Mouse (Mus musculus): ENCODE data around the gene St7. TPM values are rescaled to one million over a fixed set of nuclear protein-coding genes. Genes with fewer than 3 reads are reported as not detected.

St7 gene
- polyA plus RNA-seq, 2 experiments: 29.7 to 33.0 TPM

- DNase-seq (ENCODE audit: low spot score): no peak
Measured at GRCm38 (mm10) chr6:17898539-17898938, 205.8 kb downstream of the St7 start.

GRCm38 (mm10) chr6:17903355-17903754 lies 210.6 kb downstream of the St7 start:
- H3K4me2 ChIP-seq (replicated peaks; ENCODE audit: low read depth, low read length, severe bottlenecking): no peak overlapping the region
- 58% methylated on average over 3 of the region's 3 CpGs for WGBS
- no peak for TF ChIP-seq POLR2A (IDR thresholded peaks at IDR 0.05; ENCODE audit: borderline replicate concordance, extremely low read depth, insufficient read depth, insufficient read length)
- no peak overlapping the region for H3K4me3 ChIP-seq (replicated peaks; ENCODE audit: low read length)
- no peak for ATAC-seq (ENCODE audit: low FRiP score, low read depth)
- no peak overlapping the region for H3K27ac ChIP-seq (replicated peaks; ENCODE audit: low read depth, low read length)
- H3K27me3 ChIP-seq (ENCODE audit: control insufficient read depth, insufficient read depth, low read length): no peaks in the 10 kb centered on the region
- no peak overlapping the region for H3K9ac ChIP-seq (ENCODE audit: low read depth, low read length, severe bottlenecking)
- peaks cover 24% of the 10 kb centered on the region for H3K4me1 ChIP-seq (ENCODE audit: control insufficient read depth, insufficient read depth, low read length)
- DNase-seq (ENCODE audit: low spot score): no peak
- H3K9me3 ChIP-seq (ENCODE audit: control insufficient read depth, low read length): no peaks in the 10 kb centered on the region
- no peaks in the 10 kb centered on the region for H3K36me3 ChIP-seq (ENCODE audit: control insufficient read depth, insufficient read depth, low read length)

More at GRCm38 (mm10) chr6:17898539-17898938, 205.8 kb downstream of the St7 start:
- H3K4me2 ChIP-seq (replicated peaks; ENCODE audit: low read depth, low read length, severe bottlenecking): no peak overlapping the region
- no peak overlapping the region for H3K9ac ChIP-seq (ENCODE audit: low read depth, low read length, severe bottlenecking)
- no peak for TF ChIP-seq POLR2A (IDR thresholded peaks at IDR 0.05; ENCODE audit: borderline replicate concordance, extremely low read depth, insufficient read depth, insufficient read length)
- H3K27me3 ChIP-seq (ENCODE audit: control insufficient read depth, insufficient read depth, low read length): no peaks in the 10 kb centered on the region
- no peak for ATAC-seq (ENCODE audit: low FRiP score, low read depth)
- peaks cover 5% of the 10 kb centered on the region for H3K4me1 ChIP-seq (ENCODE audit: control insufficient read depth, insufficient read depth, low read length)
- no peak overlapping the region for H3K4me3 ChIP-seq (replicated peaks; ENCODE audit: low read length)
- 81% methylated on average over 1 of the region's 1 CpGs for WGBS
- H3K36me3 ChIP-seq (ENCODE audit: control insufficient read depth, insufficient read depth, low read length): no peaks in the 10 kb centered on the region
- no peaks in the 10 kb centered on the region for H3K9me3 ChIP-seq (ENCODE audit: control insufficient read depth, low read length)
- no peak overlapping the region for H3K27ac ChIP-seq (replicated peaks; ENCODE audit: low read depth, low read length)

GRCm38 (mm10) chr6:17905776-17906175 lies 213.0 kb downstream of the St7 start:
- Histone ChIP-seq H3K9ac (ENCODE audit: low read depth, low read length, severe bottlenecking) (no peak overlapping the region; the same call in 1 of the 2 replicates), H3K27me3 (ENCODE audit: control insufficient read depth, insufficient read depth, low read length) (no peaks in the 10 kb centered on the region), H3K27ac (replicated peaks; ENCODE audit: low read depth, low read length) (0 out of 2 replicates have a peak overlapping the region, but pooled peaks have one; percentile 19), H3K9me3 (ENCODE audit: control insufficient read depth, low read length) (no peaks in the 10 kb centered on the region), H3K36me3 (ENCODE audit: control insufficient read depth, insufficient read depth, low read length) (no peaks in the 10 kb centered on the region), H3K4me3 (replicated peaks; ENCODE audit: low read length) (no peak overlapping the region), H3K4me1 (ENCODE audit: control insufficient read depth, insufficient read depth, low read length) (peaks cover 24% of the 10 kb centered on the region), H3K4me2 (replicated peaks; ENCODE audit: low read depth, low read length, severe bottlenecking) (0 out of 2 replicates have a peak overlapping the region, but pooled peaks have one; percentile 10)
- ATAC-seq (ENCODE audit: low FRiP score, low read depth) (no peak), DNase-seq (ENCODE audit: low spot score) (no peak)
- WGBS: 58% methylated on average over 3 of the region's 3 CpGs
- no peak for TF ChIP-seq POLR2A (IDR thresholded peaks at IDR 0.05; ENCODE audit: borderline replicate concordance, extremely low read depth, insufficient read depth, insufficient read length)

GRCm38 (mm10) chr6:17906289-17906688 lies 213.6 kb downstream of the St7 start:
- no peak for TF ChIP-seq POLR2A (IDR thresholded peaks at IDR 0.05; ENCODE audit: borderline replicate concordance, extremely low read depth, insufficient read depth, insufficient read length)
- WGBS: 18% methylated on average over 6 of the region's 6 CpGs
- peaks cover 24% of the 10 kb centered on the region for H3K4me1 ChIP-seq (ENCODE audit: control insufficient read depth, insufficient read depth, low read length)
- 0 out of 2 replicates have a peak, but pooled peaks have one; percentile 19 for ATAC-seq (ENCODE audit: low FRiP score, low read depth)
- H3K4me2 ChIP-seq (replicated peaks; ENCODE audit: low read depth, low read length, severe bottlenecking): 0 out of 2 replicates have a peak overlapping the region, but pooled peaks have one; percentile 10
- H3K9me3 ChIP-seq (ENCODE audit: control insufficient read depth, low read length): no peaks in the 10 kb centered on the region
- H3K4me3 ChIP-seq (replicated peaks; ENCODE audit: low read length): no peak overlapping the region
- H3K27ac ChIP-seq (replicated peaks; ENCODE audit: low read depth, low read length): 0 out of 2 replicates have a peak overlapping the region, but pooled peaks have one; percentile 19
- H3K27me3 ChIP-seq (ENCODE audit: control insufficient read depth, insufficient read depth, low read length): no peaks in the 10 kb centered on the region
- peak; percentile 34 for DNase-seq (ENCODE audit: low spot score)
- no peak overlapping the region; the same call in 1 of the 2 replicates for H3K9ac ChIP-seq (ENCODE audit: low read depth, low read length, severe bottlenecking)
- no peaks in the 10 kb centered on the region for H3K36me3 ChIP-seq (ENCODE audit: control insufficient read depth, insufficient read depth, low read length)

- Histone ChIP-seq H3K4me2 (replicated peaks; ENCODE audit: low read depth, low read length, severe bottlenecking) (no peak overlapping the region), H3K27me3 (ENCODE audit: control insufficient read depth, insufficient read depth, low read length) (no peaks in the 10 kb centered on the region), H3K9me3 (ENCODE audit: control insufficient read depth, low read length) (no peaks in the 10 kb centered on the region), H3K36me3 (ENCODE audit: control insufficient read depth, insufficient read depth, low read length) (no peaks in the 10 kb centered on the region), H3K27ac (replicated peaks; ENCODE audit: low read depth, low read length) (no peak overlapping the region), H3K4me1 (ENCODE audit: control insufficient read depth, insufficient read depth, low read length) (no peaks in the 10 kb centered on the region), H3K9ac (ENCODE audit: low read depth, low read length, severe bottlenecking) (no peak overlapping the region), H3K4me3 (replicated peaks; ENCODE audit: low read length) (no peak overlapping the region)
- 81% methylated on average over 6 of the region's 6 CpGs for WGBS
- ATAC-seq (ENCODE audit: low FRiP score, low read depth) (no peak), DNase-seq (ENCODE audit: low spot score) (no peak)
- no peak for TF ChIP-seq POLR2A (IDR thresholded peaks at IDR 0.05; ENCODE audit: borderline replicate concordance, extremely low read depth, insufficient read depth, insufficient read length)
Measured at GRCm38 (mm10) chr6:17912312-17912711, 219.6 kb downstream of the St7 start.

All from limb, embryonic 14.5 days (tissue).